Mouse (Mus musculus) megakaryocyte, embryonic 14.5 days (primary cell): ENCODE measurements around the gene Cdca5.

ENCODE experiments used
- FLI1 ChIP-seq: IDR thresholded peaks from 2 replicates; pipeline ENCODE4 v1.6.1; 2012; ENCODE audit warnings: low read length, inconsistent platforms, mixed read lengths
- GATA1 ChIP-seq: IDR thresholded peaks from 3 replicates; pipeline ENCODE4 v1.6.1; 2012; ENCODE audit warnings: mixed read lengths, low read length, inconsistent platforms, borderline replicate concordance

- TF ChIP-seq GATA1 (no peak), FLI1 (no peak)
Measured at GRCm38 (mm10) chr19:6062418-6062817, 22.4 kb upstream of the Cdca5 start.
